Mouse (Mus musculus) heart, postnatal 25 days (tissue): ENCODE data around the gene Nrcam. TPM values are rescaled to one million over a fixed set of nuclear protein-coding genes. Genes with fewer than 3 reads are reported as not detected.
"Not testable (repeated sequence)": the region's sequence is repeated elsewhere in the genome, so short reads cannot be mapped to it uniquely, and the experiment has no call there.

Source experiments
- DNase-seq: peaks from one replicate; pipeline ENCODE4 v3.0.0; 2022; ENCODE audit warnings: low spot score
- intact Hi-C: fragments of 180-260 bp; cut with DNase I; formaldehyde crosslinking; loops from one replicate; pipeline ENCODE4 v1.15.1; 2025
- total RNA-seq, 2 experiments: library from RNA; stranded (reverse); gene quantifications; 2 replicates each; pipeline ENCODE4 v1.2.3; 2021

Nrcam gene
- under 1 TPM; 0.16 to 0.42 TPM for total RNA-seq

- intact Hi-C loops = no loop called here
- no peak for DNase-seq
Measured at GRCm38 (mm10) chr12:44328381-44329315, at the start of gene Nrcam. Gene Nrcam (plus strand): TSS chr12:44328885.

- intact Hi-C loops, DNase-seq: not testable (repeated sequence)
Measured at GRCm38 (mm10) chr12:44280147-44280546, 48.5 kb upstream of the Nrcam start.

- intact Hi-C loops = no loop called here
Measured at GRCm38 (mm10) chr12:44281534-44281933, 47.2 kb upstream of the Nrcam start.

GRCm38 (mm10) chr12:44283378-44283777, 45.3 kb upstream of the Nrcam start:
- intact Hi-C loops = no loop called here
- no peak for DNase-seq

More at GRCm38 (mm10) chr12:44281534-44281933, 47.2 kb upstream of the Nrcam start:
- DNase-seq = no peak

- intact Hi-C loops = no loop called here
- no peak for DNase-seq
Measured at GRCm38 (mm10) chr12:44286992-44287391, 41.7 kb upstream of the Nrcam start.

- intact Hi-C loops = loop anchor here (5.0 kb wide), 1 partner anchor 255 kb away; no protein-coding TSS in a partner anchor
- no peak for DNase-seq
Measured at GRCm38 (mm10) chr12:44292281-44292680, 36.4 kb upstream of the Nrcam start.

- intact Hi-C loops = no loop called here
- DNase-seq = no peak
Measured at GRCm38 (mm10) chr12:44300793-44301192, 27.9 kb upstream of the Nrcam start.

GRCm38 (mm10) chr12:44304012-44304411, 24.7 kb upstream of the Nrcam start:
- intact Hi-C loops = no loop called here
- no peak for DNase-seq

- intact Hi-C loops = no loop called here
- DNase-seq = no peak
Measured at GRCm38 (mm10) chr12:44304869-44305268, 23.8 kb upstream of the Nrcam start.

GRCm38 (mm10) chr12:44308221-44308620, 20.5 kb upstream of the Nrcam start:
- intact Hi-C loops = no loop called here

GRCm38 (mm10) chr12:44315212-44315611, 13.5 kb upstream of the Nrcam start:
- no peak for DNase-seq
- intact Hi-C loops = no loop called here

More at GRCm38 (mm10) chr12:44308221-44308620, 20.5 kb upstream of the Nrcam start:
- DNase-seq = no peak

GRCm38 (mm10) chr12:44325091-44325490, 3.6 kb upstream of the Nrcam start:
- intact Hi-C loops = no loop called here
- no peak for DNase-seq

GRCm38 (mm10) chr12:44327452-44327851, 1.2 kb upstream of the Nrcam start:
- intact Hi-C loops = no loop called here
- no peak for DNase-seq

- no peak for DNase-seq
- intact Hi-C loops = no loop called here
Measured at GRCm38 (mm10) chr12:44329316-44330215, 881 bp downstream of the Nrcam start.

GRCm38 (mm10) chr12:44330216-44330719, 1.6 kb downstream of the Nrcam start:
- intact Hi-C loops = no loop called here

GRCm38 (mm10) chr12:44337136-44337640, 8.5 kb downstream of the Nrcam start:
- no peak for DNase-seq
- intact Hi-C loops = no loop called here

More at GRCm38 (mm10) chr12:44330216-44330719, 1.6 kb downstream of the Nrcam start:
- no peak for DNase-seq

- intact Hi-C loops = no loop called here
- no peak for DNase-seq
Measured at GRCm38 (mm10) chr12:44338195-44338622, 9.5 kb downstream of the Nrcam start.

GRCm38 (mm10) chr12:44344075-44344474, 15.4 kb downstream of the Nrcam start:
- intact Hi-C loops = no loop called here
- no peak for DNase-seq

GRCm38 (mm10) chr12:44345251-44345650, 16.6 kb downstream of the Nrcam start:
- no peak for DNase-seq
- intact Hi-C loops = no loop called here

GRCm38 (mm10) chr12:44346143-44346542, 17.5 kb downstream of the Nrcam start:
- intact Hi-C loops = no loop called here
- DNase-seq = no peak
